Mouse (Mus musculus) natural killer cell, adult 2 months (primary cell): ENCODE results near the gene Immp2l.

Experiments used
- DNase-seq, 2 experiments: peaks; one replicate each; pipeline ENCODE4 v3.0.0; 2022; ENCODE audit warnings: low spot score in 2 of 2

Immp2l gene

DNA sequence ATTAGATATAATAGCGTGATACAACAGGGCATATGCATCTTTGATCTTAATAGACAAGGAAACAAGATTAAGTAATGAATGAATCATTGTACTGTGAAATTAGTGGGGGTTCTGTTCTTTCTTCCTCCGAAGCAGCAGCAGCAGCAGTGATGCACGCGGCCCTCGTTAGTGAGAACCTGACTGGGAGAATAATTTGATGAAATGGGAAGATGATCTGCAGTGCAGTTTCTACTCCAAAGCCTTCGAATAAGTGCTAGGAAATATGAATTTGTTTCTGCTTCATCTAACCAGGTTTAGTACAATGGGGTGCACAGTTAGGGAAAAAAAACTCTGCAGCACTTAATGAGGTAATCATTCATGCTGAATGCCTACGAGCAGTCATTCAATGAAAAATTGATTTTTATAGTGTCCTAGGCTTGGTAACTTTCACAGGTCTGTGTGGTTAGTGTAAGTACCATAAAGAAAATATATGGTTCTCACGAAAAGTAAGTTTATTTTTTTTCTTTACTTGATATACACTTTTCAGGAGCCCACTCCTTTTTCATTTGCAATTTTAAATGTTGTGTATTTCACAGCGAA is 401.3 kb downstream of the Immp2l start:
- no peak for DNase-seq

DNA sequence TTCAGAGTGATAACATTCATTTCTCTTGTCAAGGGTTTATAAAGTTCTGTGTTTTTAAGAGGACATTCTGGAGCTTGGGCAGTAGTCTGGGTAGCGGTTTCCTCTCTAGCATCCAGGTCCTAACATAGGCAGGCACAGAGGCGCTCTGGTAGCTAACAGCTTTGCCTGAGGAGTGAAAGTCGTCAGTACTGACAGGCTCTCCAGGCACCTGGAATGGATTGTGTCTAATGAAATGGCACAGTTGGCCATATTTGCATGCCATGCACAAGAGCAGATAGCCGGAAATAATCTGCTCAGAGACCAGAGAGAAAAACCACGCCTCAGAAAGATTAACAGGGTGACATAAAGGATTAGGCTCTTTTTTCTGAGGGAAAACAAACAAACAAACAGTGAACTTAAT is 403.6 kb downstream of the Immp2l start:
- DNase-seq, result no peak

- no peak for DNase-seq
These were observed 404.9 kb downstream of the Immp2l start for GRCm38 (mm10) chr12:41428806-41429205.

DNA sequence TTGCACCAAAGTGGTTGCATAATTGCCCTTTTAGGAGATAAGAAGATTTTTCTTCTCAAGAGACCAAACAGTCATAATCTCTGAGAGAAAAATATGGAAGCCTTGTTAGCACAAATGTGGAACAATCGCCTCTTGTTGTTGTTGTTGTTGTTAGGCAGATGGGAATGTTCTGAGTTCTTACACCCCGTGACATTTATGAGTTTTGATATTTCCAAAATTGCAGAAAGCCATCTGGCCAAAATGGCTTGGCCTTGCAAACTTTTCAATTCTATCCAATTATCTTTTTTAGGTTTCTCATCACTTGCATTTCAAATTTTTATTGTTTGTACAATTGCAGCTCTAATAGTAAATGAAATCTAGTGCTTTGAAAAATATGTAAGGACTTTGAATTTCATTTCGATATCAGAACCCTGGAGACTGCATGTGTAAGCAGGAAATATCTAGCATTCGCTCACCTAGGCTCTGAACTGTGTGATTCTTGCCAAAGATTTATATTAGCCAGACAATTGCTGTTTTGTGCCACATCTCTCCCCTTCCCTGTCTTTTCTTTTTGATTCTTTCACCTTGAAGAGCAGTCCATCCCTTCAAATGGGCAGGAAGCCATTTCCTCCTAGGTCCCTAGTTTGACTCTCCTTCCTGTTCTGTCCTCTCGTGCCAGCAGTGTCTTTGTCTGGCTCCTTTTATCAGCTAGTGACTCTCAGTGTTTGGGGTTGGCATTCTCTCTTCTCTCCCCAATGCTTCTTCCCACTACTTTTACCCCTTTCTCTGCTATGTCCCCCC is 412.5 kb downstream of the Immp2l start:
- DNase-seq, result no peak

- DNase-seq, result no peak
These were observed 414.6 kb downstream of the Immp2l start for GRCm38 (mm10) chr12:41438446-41438845.

- no peak for DNase-seq
These were observed 444.6 kb downstream of the Immp2l start for GRCm38 (mm10) chr12:41468374-41468991.

- DNase-seq, result no peak
These were observed 445.4 kb downstream of the Immp2l start for GRCm38 (mm10) chr12:41469096-41469801.

DNA sequence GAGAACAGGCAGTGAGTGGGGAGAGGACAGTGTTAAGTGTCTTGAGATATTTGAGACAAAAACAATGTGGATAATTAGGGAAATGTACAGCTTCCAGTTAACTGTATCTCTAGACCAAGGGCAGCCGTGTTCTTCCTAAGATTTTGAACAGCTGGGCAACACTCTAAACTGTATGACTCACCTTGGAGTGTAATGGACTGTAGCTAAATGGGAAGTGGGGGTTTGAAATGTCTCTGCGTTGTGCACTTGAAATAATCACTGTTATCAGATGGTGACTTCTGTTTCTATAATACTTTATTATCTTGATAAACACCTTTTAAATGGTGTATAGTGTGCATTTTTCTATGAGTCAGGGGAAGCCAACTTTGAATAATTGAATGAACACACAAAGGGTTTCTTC is 457.6 kb downstream of the Immp2l start:
- DNase-seq, result no peak

DNA sequence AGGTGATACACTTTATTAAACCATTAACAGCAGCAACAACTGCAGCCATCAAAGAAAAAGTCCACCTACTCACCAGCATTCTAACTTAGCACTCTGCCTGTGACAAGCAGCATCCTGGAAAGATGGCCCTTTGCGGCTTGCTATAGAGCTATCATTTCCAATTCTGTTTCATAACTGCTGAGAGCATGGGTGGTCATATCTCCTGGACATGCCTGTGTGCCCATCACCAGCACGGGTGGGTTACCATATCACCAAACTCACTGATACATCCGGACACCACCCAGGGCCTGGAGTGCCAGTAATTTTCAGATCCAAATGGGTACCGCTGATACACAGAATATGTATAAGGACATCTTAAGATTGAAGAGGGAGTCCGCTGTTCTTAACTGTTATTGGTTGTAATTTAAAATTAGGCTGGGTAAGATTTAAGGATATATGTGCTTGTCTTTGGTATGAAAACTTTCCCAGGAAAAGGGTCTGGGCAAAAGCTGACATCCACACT is 459.3 kb downstream of the Immp2l start:
- no peak for DNase-seq

DNA sequence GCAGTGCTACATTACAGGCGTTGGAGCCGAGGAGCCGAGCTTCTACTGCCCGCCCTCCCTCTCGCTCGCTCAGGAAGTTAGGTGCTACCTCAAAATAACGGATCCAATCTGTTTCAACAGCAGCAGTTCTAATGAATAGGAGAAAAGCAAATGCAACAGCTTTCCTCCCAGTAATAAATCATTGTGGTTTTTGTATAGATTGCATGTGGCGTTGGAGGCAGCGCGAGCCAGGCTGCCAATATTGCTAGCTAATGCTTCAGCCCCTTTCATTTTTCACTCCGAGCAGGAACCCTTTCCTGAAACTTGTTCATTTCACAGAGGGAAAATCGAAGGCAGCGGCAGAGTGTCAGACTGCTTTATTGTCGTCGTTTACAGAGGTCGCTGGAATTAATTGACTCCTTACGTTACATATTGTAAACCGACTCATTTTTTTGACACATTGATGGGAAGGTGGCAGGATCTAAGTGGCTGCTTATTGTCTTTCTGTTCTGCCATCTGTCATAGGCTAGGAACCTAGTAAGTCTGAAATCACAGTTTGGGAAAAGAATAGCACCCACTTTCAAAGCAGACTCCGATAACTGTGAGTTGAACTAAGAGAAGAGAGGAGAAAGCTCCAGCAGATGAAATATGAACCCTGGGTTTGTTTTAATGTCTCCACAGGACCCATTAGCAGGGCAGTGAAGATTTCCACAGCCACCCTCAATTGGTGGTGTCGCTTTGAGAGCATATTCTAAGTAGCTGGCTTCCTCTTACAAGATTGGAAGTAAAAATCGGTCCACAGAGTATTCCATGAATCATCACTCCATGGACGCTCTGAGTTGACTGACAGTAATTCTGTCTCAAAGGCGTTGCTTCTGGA is 459.9 kb downstream of the Immp2l start:
- no peak for DNase-seq

GRCm38 (mm10) chr12:41484689-41485511 is 461.0 kb downstream of the Immp2l start:
- DNase-seq, result no peak

GRCm38 (mm10) chr12:41485512-41486215 is 461.8 kb downstream of the Immp2l start:
- DNase-seq, result no peak

DNA sequence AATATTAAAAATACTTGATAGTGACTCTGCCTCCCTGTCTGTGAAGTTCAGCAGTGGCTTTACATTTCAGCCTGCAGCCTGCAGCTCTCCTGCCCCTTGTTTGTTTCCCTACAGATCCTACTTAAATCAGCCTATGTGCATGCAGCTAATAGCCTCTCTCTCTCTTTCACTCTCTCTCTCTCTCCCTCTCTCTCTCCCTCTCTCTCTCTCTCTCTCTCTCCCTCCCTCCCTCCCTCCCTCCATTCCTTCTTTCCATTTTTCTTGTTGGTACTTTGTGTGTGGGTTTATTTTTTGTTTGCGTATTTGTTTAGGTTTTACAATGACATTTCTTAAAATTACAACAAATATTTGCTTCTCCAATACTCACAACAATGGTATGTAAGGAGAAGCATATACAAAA is 462.4 kb downstream of the Immp2l start, which contains the start of gene Lrrn3:
Lrrn3 (minus strand) TSS at position 101 of the 400 bp plus-strand sequence.
- DNase-seq, result no peak

- DNase-seq, result peak in 1 of 2 experiments; percentile 22
These were observed 463.1 kb downstream of the Immp2l start for GRCm38 (mm10) chr12:41487005-41487404.

GRCm38 (mm10) chr12:41494620-41495019 is 470.7 kb downstream of the Immp2l start:
- DNase-seq, result no peak

- no peak for DNase-seq
These were observed 476.3 kb downstream of the Immp2l start for GRCm38 (mm10) chr12:41500049-41500820.

- DNase-seq, result no peak
These were observed 484.7 kb downstream of the Immp2l start for GRCm38 (mm10) chr12:41508610-41509009.

- no peak for DNase-seq
These were observed 486.7 kb downstream of the Immp2l start for GRCm38 (mm10) chr12:41510588-41510987.

GRCm38 (mm10) chr12:41518897-41519296 is 495.0 kb downstream of the Immp2l start:
- no peak for DNase-seq
